Mouse (Mus musculus): Measurements from ENCODE around the gene Prl2b1.

DNA sequence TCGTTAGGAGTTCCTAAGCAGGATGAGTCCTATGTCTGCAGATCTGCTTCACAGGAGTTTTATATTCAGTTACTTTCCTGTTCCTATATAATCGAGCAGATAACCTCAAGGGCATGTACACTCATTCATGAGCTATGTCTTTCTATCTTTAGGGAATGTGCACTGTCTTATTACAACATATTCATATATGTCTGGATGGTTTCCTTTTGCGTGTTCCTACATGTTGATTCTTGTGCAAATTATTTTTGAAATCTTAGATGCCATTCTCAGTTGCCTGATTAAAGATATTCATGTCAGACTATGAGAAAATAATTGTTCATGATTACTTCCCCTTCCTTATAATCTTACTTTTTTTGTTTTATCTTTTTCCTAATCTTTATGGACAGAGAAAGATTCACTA lies 47.9 kb upstream of the Prl2b1 start, which contains the start of gene Prl8a6:
- no peak for TF ChIP-seq CTCF (IDR thresholded peaks at IDR 0.05; ENCODE audit: low read depth)
- no peak for TF ChIP-seq EP300 (IDR thresholded peaks at IDR 0.05; ENCODE audit: low read depth)
